Comparison of ENCODE assay signal across 1 mouse cellular context in the genomic region with DNA sequence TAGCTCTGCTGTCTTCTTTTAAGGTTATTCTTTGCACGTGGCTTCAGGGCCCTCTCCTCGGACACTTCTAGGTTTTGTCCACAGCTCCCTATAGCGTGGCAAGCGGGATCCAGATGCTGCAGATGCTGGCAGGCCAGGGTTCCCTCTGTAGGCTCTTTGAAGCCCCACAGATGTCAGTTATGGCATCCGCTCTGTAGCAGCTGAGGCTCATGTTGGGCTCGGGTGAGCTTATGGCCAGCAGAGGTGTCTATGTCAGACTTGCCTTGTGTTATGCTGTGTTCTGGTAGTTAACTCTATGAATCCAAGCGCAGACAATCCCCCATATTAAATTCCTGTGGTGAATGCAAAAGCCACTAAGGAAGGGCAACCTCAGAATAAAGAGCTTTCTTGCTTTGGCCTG.
TF ChIP-seq lines count a peak whose summit lies in the region.

No protein-coding gene starts in this region.

TF ChIP-seq in myocyte, 11 proteins besides CTCF, POLR2A, EP300 and RAD21 (continued from another document):
- TF ChIP-seq REST (IDR thresholded peaks at IDR 0.05; ENCODE audit: insufficient read depth, insufficient read length) (no peak), TCF3 (IDR thresholded peaks at IDR 0.05; ENCODE audit: insufficient read length, low read depth) (no peak), MYOD1 (IDR thresholded peaks at IDR 0.05; ENCODE audit: control insufficient read depth in 1 of 3, insufficient read length in 2 of 3, low read depth in 2 of 3) (peak in 2 of 3 experiments; percentile 17 to 55), CEBPB (IDR thresholded peaks at IDR 0.05; ENCODE audit: insufficient read depth, poor library complexity, severe bottlenecking) (no peak), TCF12 (IDR thresholded peaks at IDR 0.05; ENCODE audit: insufficient read depth, poor library complexity, severe bottlenecking) (no peak)
